Mouse (Mus musculus) heart, embryonic 11.5 days (tissue): Measurements from ENCODE around the gene Rrp36. TPM values are rescaled to one million over a fixed set of nuclear protein-coding genes. Genes with fewer than 3 reads are reported as not detected.
A peak's percentile ranks its signal among the peaks of the same experiment; 100 is the strongest.

ENCODE experiments used
- ATAC-seq: fragments of 200-750 bp; cut with Nextera tagmentation; replicated peaks from 2 replicates; pipeline ENCODE4 v1.8.0; 2017; ENCODE audit warnings: moderate library complexity; ENCODE audit not compliant: insufficient number of reproducible peaks, low FRiP score, low TSS enrichment
- H3K27ac ChIP-seq: fragments of 300-500 bp; sonication (generic); 2 replicates; pipeline ENCODE4 v1.5.1; 2014; ENCODE audit warnings: mild to moderate bottlenecking, low read depth, low read length
- H3K27me3 ChIP-seq: fragments of 300-500 bp; sonication (generic); 2 replicates; pipeline ENCODE4 v1.6.1; 2014; ENCODE audit warnings: mild to moderate bottlenecking, low read length, mixed read lengths; ENCODE audit not compliant: control insufficient read depth, insufficient read depth
- H3K36me3 ChIP-seq: fragments of 300-500 bp; sonication (generic); 2 replicates; pipeline ENCODE4 v1.6.1; 2014; ENCODE audit warnings: mild to moderate bottlenecking, low read length, moderate library complexity, mixed read lengths; ENCODE audit not compliant: control insufficient read depth, insufficient read depth
- H3K4me1 ChIP-seq: fragments of 300-500 bp; sonication (generic); 2 replicates; pipeline ENCODE4 v1.6.1; 2014; ENCODE audit warnings: low read length; ENCODE audit not compliant: control insufficient read depth, insufficient read depth
- H3K4me2 ChIP-seq: fragments of 300-500 bp; sonication (generic); 2 replicates; pipeline ENCODE4 v1.6.1; 2014; ENCODE audit warnings: mild to moderate bottlenecking, moderate library complexity
- H3K4me3 ChIP-seq: fragments of 300-500 bp; sonication (generic); 2 replicates; pipeline ENCODE4 v1.5.1; 2014; ENCODE audit warnings: low read depth, low read length
- H3K9ac ChIP-seq: fragments of 300-500 bp; sonication (generic); 2 replicates; pipeline ENCODE4 v1.6.1; 2014; ENCODE audit warnings: mild to moderate bottlenecking, low read depth, low read length, moderate library complexity
- H3K9me3 ChIP-seq: fragments of 300-500 bp; sonication (generic); replicated peaks from 2 replicates; pipeline ENCODE4 v1.6.1; 2016; ENCODE audit warnings: low read length; ENCODE audit not compliant: control insufficient read depth
- WGBS: fragments of 180-500 bp; shearing (Covaris S2); extraction: QIAGEN DNeasy Blood & Tissue Kit; methylation state at CpG from one replicate; pipeline ENCODE4 v1.1.7; 2014; ENCODE audit not compliant: insufficient replicate concordance; 5-methylcytosine and 5-hydroxymethylcytosine counted together
- polyA plus RNA-seq: library from polyadenylated mRNA; unstranded; fragments of >200 nt; fragmentation: Nextera tagmentation; extraction: Ambion mirVana; gene quantifications from 2 replicates; pipeline ENCODE4 v1.2.1, GENCODE M21; 2014

Gene Rrp36
- polyA plus RNA-seq, 1 experiment from 2014 or later = 37.0 TPM

GRCm38 (mm10) chr17:46706375-46707089 lies 32.4 kb upstream of the Rrp36 start:
- H3K9ac ChIP-seq = no peak overlapping the region
- H3K36me3 ChIP-seq = no peaks in the 10 kb centered on the region
- ATAC-seq = no peak
- H3K9me3 ChIP-seq = no peaks in the 10 kb centered on the region
- no peak overlapping the region for H3K4me3 ChIP-seq
- H3K4me1 ChIP-seq = peaks cover 26% of the 10 kb centered on the region
- peak overlapping the region; percentile 89; the same call in 1 of the 2 replicates for H3K4me2 ChIP-seq
- no peak overlapping the region for H3K27ac ChIP-seq
- no peaks in the 10 kb centered on the region for H3K27me3 ChIP-seq
- 82% methylated on average over 14 of the region's 14 CpGs for WGBS

- Histone ChIP-seq H3K4me2 (peak within 1 kb of the TSS; percentile 89), H3K27me3 (no peaks in the 10 kb centered on the region), H3K4me3 (peak within 1 kb of the TSS; percentile 93), H3K9me3 (no peaks in the 10 kb centered on the region), H3K4me1 (peaks cover 26% of the 10 kb centered on the region), H3K9ac (peak within 1 kb of the TSS; percentile 88), H3K36me3 (no peaks in the 10 kb centered on the region), H3K27ac (peak within 1 kb of the TSS; percentile 91)
- peak; percentile 93 for ATAC-seq
- 2% methylated on average over 48 of the region's 48 CpGs for WGBS
Observed at GRCm38 (mm10) chr17:46704887-46705835, 31.0 kb upstream of the Rrp36 start, which contains the start of gene Ppp2r5d. Gene Ppp2r5d, minus strand, starts transcription at chr17:46705111.

- Histone ChIP-seq H3K36me3 (no peaks in the 10 kb centered on the region; the same call in 1 of the 2 replicates), H3K9ac (peak overlapping the region; percentile 88), H3K9me3 (no peaks in the 10 kb centered on the region), H3K4me2 (peak overlapping the region; percentile 89), H3K27me3 (no peaks in the 10 kb centered on the region), H3K4me1 (peaks cover 26% of the 10 kb centered on the region), H3K4me3 (peak overlapping the region; percentile 93), H3K27ac (peak overlapping the region; percentile 91)
- peak; percentile 77 for ATAC-seq
- WGBS = 4% methylated on average over 40 of the region's 41 CpGs
Observed at GRCm38 (mm10) chr17:46703971-46704886, 30.1 kb upstream of the Rrp36 start.

GRCm38 (mm10) chr17:46702506-46702905 lies 28.4 kb upstream of the Rrp36 start:
- H3K4me2 ChIP-seq = peak overlapping the region; percentile 89; the same call in 1 of the 2 replicates
- H3K9me3 ChIP-seq = no peaks in the 10 kb centered on the region
- no peak for ATAC-seq
- H3K4me3 ChIP-seq = no peak overlapping the region
- no peaks in the 10 kb centered on the region; the same call in 1 of the 2 replicates for H3K36me3 ChIP-seq
- H3K27ac ChIP-seq = no peak overlapping the region
- H3K4me1 ChIP-seq = peaks cover 26% of the 10 kb centered on the region
- WGBS = 87% methylated on average over 5 of the region's 5 CpGs
- peak overlapping the region; percentile 88 for H3K9ac ChIP-seq
- H3K27me3 ChIP-seq = no peaks in the 10 kb centered on the region

- H3K9ac ChIP-seq = peak overlapping the region; percentile 52; the same call in 1 of the 2 replicates
- H3K27ac ChIP-seq = no peak overlapping the region
- H3K36me3 ChIP-seq = no peaks in the 10 kb centered on the region; the same call in 1 of the 2 replicates
- WGBS = 83% methylated on average over 12 of the region's 12 CpGs
- no peaks in the 10 kb centered on the region for H3K27me3 ChIP-seq
- H3K4me1 ChIP-seq = peaks cover 26% of the 10 kb centered on the region
- H3K4me2 ChIP-seq = no peak overlapping the region
- H3K4me3 ChIP-seq = no peak overlapping the region
- ATAC-seq = no peak
- no peaks in the 10 kb centered on the region for H3K9me3 ChIP-seq
Observed at GRCm38 (mm10) chr17:46702100-46702499, 27.9 kb upstream of the Rrp36 start.

GRCm38 (mm10) chr17:46701489-46701888 lies 27.3 kb upstream of the Rrp36 start:
- Histone ChIP-seq H3K36me3 (no peaks in the 10 kb centered on the region; the same call in 1 of the 2 replicates), H3K27ac (no peak overlapping the region), H3K9me3 (no peaks in the 10 kb centered on the region), H3K4me1 (peaks cover 26% of the 10 kb centered on the region), H3K27me3 (no peaks in the 10 kb centered on the region), H3K9ac (no peak overlapping the region; the same call in 1 of the 2 replicates), H3K4me2 (no peak overlapping the region), H3K4me3 (no peak overlapping the region)
- WGBS = 80% methylated on average over 12 of the region's 12 CpGs
- ATAC-seq = no peak

- no peak overlapping the region for H3K4me2 ChIP-seq
- 90% methylated on average over 3 of the region's 3 CpGs for WGBS
- H3K36me3 ChIP-seq = no peaks in the 10 kb centered on the region; the same call in 1 of the 2 replicates
- H3K4me3 ChIP-seq = no peak overlapping the region
- H3K9ac ChIP-seq = no peak overlapping the region
- H3K4me1 ChIP-seq = peaks cover 18% of the 10 kb centered on the region
- H3K27me3 ChIP-seq = no peaks in the 10 kb centered on the region
- H3K9me3 ChIP-seq = no peaks in the 10 kb centered on the region
- no peak overlapping the region for H3K27ac ChIP-seq
- ATAC-seq = no peak
Observed at GRCm38 (mm10) chr17:46699912-46700311, 25.8 kb upstream of the Rrp36 start.
